Mouse (Mus musculus): Measurements from ENCODE around the gene Lrrc8b.

The Lrrc8b gene

GRCm38 (mm10) chr5:105415198-105415791, at the start of gene Lrrc8b:
Gene Lrrc8b, plus strand, starts transcription at chr5:105415775.
- peak; percentile 89 for DNase-seq (ENCODE audit: low read depth)

- DNase-seq (ENCODE audit: low read depth), result no peak
Observed at GRCm38 (mm10) chr5:105381482-105381881, 34.1 kb upstream of the Lrrc8b start.

GRCm38 (mm10) chr5:105390346-105390745, 25.2 kb upstream of the Lrrc8b start:
- no peak for DNase-seq (ENCODE audit: low read depth)

- DNase-seq (ENCODE audit: low read depth), result no peak
Observed at GRCm38 (mm10) chr5:105393731-105394130, 21.8 kb upstream of the Lrrc8b start.

- DNase-seq (ENCODE audit: low read depth), result no peak
Observed at GRCm38 (mm10) chr5:105395188-105395587, 20.4 kb upstream of the Lrrc8b start.

GRCm38 (mm10) chr5:105398966-105399365, 16.6 kb upstream of the Lrrc8b start:
- DNase-seq (ENCODE audit: low read depth), result no peak

GRCm38 (mm10) chr5:105399631-105400423, 15.7 kb upstream of the Lrrc8b start:
- peak; percentile 87 for DNase-seq (ENCODE audit: low read depth)

- no peak for DNase-seq (ENCODE audit: low read depth)
Observed at GRCm38 (mm10) chr5:105400424-105401375, 14.9 kb upstream of the Lrrc8b start.

GRCm38 (mm10) chr5:105401536-105401935, 14.0 kb upstream of the Lrrc8b start:
- DNase-seq (ENCODE audit: low read depth), result no peak

- DNase-seq (ENCODE audit: low read depth), result peak; percentile 92
Observed at GRCm38 (mm10) chr5:105404961-105405360, 10.6 kb upstream of the Lrrc8b start.

- no peak for DNase-seq (ENCODE audit: low read depth)
Observed at GRCm38 (mm10) chr5:105407661-105408060, 7.9 kb upstream of the Lrrc8b start.

- peak; percentile 68 for DNase-seq (ENCODE audit: low read depth)
Observed at GRCm38 (mm10) chr5:105409092-105409491, 6.5 kb upstream of the Lrrc8b start.

GRCm38 (mm10) chr5:105410521-105411293, 4.9 kb upstream of the Lrrc8b start:
- DNase-seq (ENCODE audit: low read depth), result no peak

GRCm38 (mm10) chr5:105411294-105411570, 4.3 kb upstream of the Lrrc8b start:
- no peak for DNase-seq (ENCODE audit: low read depth)

GRCm38 (mm10) chr5:105411768-105412167, 3.8 kb upstream of the Lrrc8b start:
- DNase-seq (ENCODE audit: low read depth), result no peak

- DNase-seq (ENCODE audit: low read depth), result no peak
Observed at GRCm38 (mm10) chr5:105412634-105413033, 2.9 kb upstream of the Lrrc8b start.

GRCm38 (mm10) chr5:105414341-105415120, 1.0 kb upstream of the Lrrc8b start:
- peak; percentile 34 for DNase-seq (ENCODE audit: low read depth)

- peak; percentile 57 for DNase-seq (ENCODE audit: low read depth)
Observed at GRCm38 (mm10) chr5:105415951-105416675, 538 bp downstream of the Lrrc8b start.

- DNase-seq (ENCODE audit: low read depth), result no peak
Observed at GRCm38 (mm10) chr5:105417217-105417616, 1.6 kb downstream of the Lrrc8b start.

- DNase-seq (ENCODE audit: low read depth), result no peak
Observed at GRCm38 (mm10) chr5:105418364-105418763, 2.8 kb downstream of the Lrrc8b start.
